Mouse (Mus musculus): ENCODE data around the gene Dnase1l1. TPM values are rescaled to one million over a fixed set of nuclear protein-coding genes. Genes with fewer than 3 reads are reported as not detected.

Dnase1l1 gene
- polyA plus RNA-seq (2014; fragmentation: Nextera tagmentation; extraction: Ambion mirVana), result 10.1 and 10.6 TPM in 2 replicates

- Histone ChIP-seq H3K4me2 (ENCODE audit: low read length) (peak within 1 kb of the TSS; percentile 64), H3K4me1 (replicated peaks; ENCODE audit: control insufficient read depth, insufficient read depth, low read length) (0 out of 2 replicates have a peak, but pooled peaks cover 5% of the 10 kb centered on the region), H3K4me3 (ENCODE audit: low read depth, low read length) (peak within 1 kb of the TSS; percentile 53), H3K27ac (ENCODE audit: low read depth) (peak within 1 kb of the TSS; percentile 67), H3K27me3 (replicated peaks; ENCODE audit: control insufficient read depth, insufficient read depth, low read length) (no peaks in the 10 kb centered on the region), H3K9me3 (ENCODE audit: control insufficient read depth, low read length) (no peaks in the 10 kb centered on the region), H3K36me3 (ENCODE audit: control insufficient read depth, insufficient read depth, low read length) (peaks cover 4% of the 10 kb centered on the region), H3K9ac (ENCODE audit: low read length) (peak within 1 kb of the TSS; percentile 59)
- WGBS, result 18% methylated on average over 16 of the region's 16 CpGs
- peak; percentile 92 for ATAC-seq (replicated peaks; ENCODE audit: low FRiP score, low TSS enrichment, low read depth)
- DNase-seq (ENCODE audit: low spot score), result peak; percentile 74
Measured at GRCm38 (mm10) chrX:74281732-74282394, at the start of gene Dnase1l1, which contains the start of gene Taz. Dnase1l1 (minus strand) TSS chrX:74282337. Taz (plus strand) TSS chrX:74281912.

- 42% methylated on average over 2 of the region's 2 CpGs for WGBS
- no peaks in the 10 kb centered on the region for H3K27me3 ChIP-seq (replicated peaks; ENCODE audit: control insufficient read depth, insufficient read depth, low read length)
- no peaks in the 10 kb centered on the region for H3K36me3 ChIP-seq (ENCODE audit: control insufficient read depth, insufficient read depth, low read length)
- H3K4me2 ChIP-seq (ENCODE audit: low read length), result peak overlapping the region; percentile 62
- H3K9ac ChIP-seq (ENCODE audit: low read length), result no peak overlapping the region
- no peak overlapping the region for H3K27ac ChIP-seq (ENCODE audit: low read depth)
- H3K4me3 ChIP-seq (ENCODE audit: low read depth, low read length), result 0 out of 2 replicates have a peak overlapping the region, but pooled peaks have one; percentile 49
- H3K4me1 ChIP-seq (replicated peaks; ENCODE audit: control insufficient read depth, insufficient read depth, low read length), result peaks cover 10% of the 10 kb centered on the region; the same call in 1 of the 2 replicates
- no peak for ATAC-seq (replicated peaks; ENCODE audit: low FRiP score, low TSS enrichment, low read depth)
- no peaks in the 10 kb centered on the region for H3K9me3 ChIP-seq (ENCODE audit: control insufficient read depth, low read length)
- peak; percentile 54 for DNase-seq (ENCODE audit: low spot score)
Measured at GRCm38 (mm10) chrX:74330166-74330930, 48.2 kb upstream of the Dnase1l1 start.

- H3K27ac ChIP-seq (ENCODE audit: low read depth), result no peak overlapping the region
- WGBS, result 23% methylated on average over 9 of the region's 10 CpGs
- no peak for DNase-seq (ENCODE audit: low spot score)
- peak; percentile 4; the same call in 1 of the 2 replicates for ATAC-seq (replicated peaks; ENCODE audit: low FRiP score, low TSS enrichment, low read depth)
- H3K9ac ChIP-seq (ENCODE audit: low read length), result peak overlapping the region; percentile 61
- H3K4me2 ChIP-seq (ENCODE audit: low read length), result peak overlapping the region; percentile 62
- H3K4me1 ChIP-seq (replicated peaks; ENCODE audit: control insufficient read depth, insufficient read depth, low read length), result peaks cover 10% of the 10 kb centered on the region; the same call in 1 of the 2 replicates
- H3K36me3 ChIP-seq (ENCODE audit: control insufficient read depth, insufficient read depth, low read length), result no peaks in the 10 kb centered on the region
- H3K4me3 ChIP-seq (ENCODE audit: low read depth, low read length), result peak overlapping the region; percentile 49
- no peaks in the 10 kb centered on the region for H3K27me3 ChIP-seq (replicated peaks; ENCODE audit: control insufficient read depth, insufficient read depth, low read length)
- no peaks in the 10 kb centered on the region for H3K9me3 ChIP-seq (ENCODE audit: control insufficient read depth, low read length)
Measured at GRCm38 (mm10) chrX:74329215-74329671, 47.1 kb upstream of the Dnase1l1 start.

GRCm38 (mm10) chrX:74328725-74329161 lies 46.6 kb upstream of the Dnase1l1 start, which contains the start of gene Plxna3:
Plxna3 (plus strand) TSS chrX:74329066.
- ATAC-seq (replicated peaks; ENCODE audit: low FRiP score, low TSS enrichment, low read depth) (peak; percentile 95), DNase-seq (ENCODE audit: low spot score) (peak; percentile 86)

DNA sequence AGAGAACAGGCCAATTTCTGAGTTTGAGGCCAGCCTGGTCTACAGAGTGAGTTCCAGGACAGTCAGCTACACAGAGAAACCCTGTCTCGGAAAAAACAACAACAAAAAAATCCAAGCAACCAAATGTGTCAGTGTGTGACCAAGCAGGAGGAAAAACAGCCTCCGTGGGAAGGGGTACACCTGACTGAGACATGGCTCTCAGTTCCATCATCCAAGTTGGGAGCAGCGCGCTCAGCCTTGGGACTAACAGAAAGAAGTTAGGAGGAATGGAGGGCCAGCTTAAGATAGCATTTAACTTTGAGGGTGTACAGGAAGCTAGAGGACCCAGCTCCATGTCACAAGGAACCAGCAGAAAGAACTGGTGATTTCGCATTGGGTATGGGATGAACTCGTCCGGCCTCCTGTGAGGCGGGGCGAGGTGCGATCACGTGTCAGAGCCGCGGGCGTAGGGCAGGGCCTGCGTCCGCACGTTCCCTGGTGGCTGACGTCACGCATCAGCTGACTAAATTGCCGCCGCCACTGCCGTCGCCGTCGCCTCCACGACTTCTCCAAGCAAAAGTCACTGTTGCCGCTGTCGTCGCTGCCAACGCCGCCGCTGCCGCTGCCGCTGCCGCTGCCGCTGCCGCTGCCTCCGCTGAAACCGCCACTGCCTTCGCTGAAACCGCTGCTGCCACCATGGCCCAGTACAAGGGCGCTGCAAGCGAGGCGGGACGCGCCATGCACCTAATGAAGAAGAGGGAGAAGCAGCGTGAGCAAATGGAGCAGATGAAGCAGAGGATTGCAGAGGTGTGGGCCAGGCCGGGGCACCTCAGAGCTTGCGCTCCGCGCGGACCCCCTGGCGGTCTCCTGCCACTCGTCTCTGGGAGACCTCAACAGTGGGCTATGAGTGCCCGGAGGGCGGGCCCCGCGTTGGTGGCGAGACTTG lies 30.7 kb upstream of the Dnase1l1 start, which contains the start of gene Fam50a:
Gene Fam50a (plus strand): TSS at position 494 of the 925 bp plus-strand sequence.
- DNase-seq (ENCODE audit: low spot score), result peak; percentile 83
- H3K4me3 ChIP-seq (ENCODE audit: low read depth, low read length), result peak within 1 kb of the TSS; percentile 55
- peak within 1 kb of the TSS; percentile 57 for H3K4me2 ChIP-seq (ENCODE audit: low read length)
- no peaks in the 10 kb centered on the region; the same call in 1 of the 2 replicates for H3K4me1 ChIP-seq (replicated peaks; ENCODE audit: control insufficient read depth, insufficient read depth, low read length)
- peak within 1 kb of the TSS; percentile 53 for H3K9ac ChIP-seq (ENCODE audit: low read length)
- WGBS, result 11% methylated on average over 57 of the region's 59 CpGs
- ATAC-seq (replicated peaks; ENCODE audit: low FRiP score, low TSS enrichment, low read depth), result peak; percentile 95
- peak within 1 kb of the TSS; percentile 51; the same call in 1 of the 2 replicates for H3K27ac ChIP-seq (ENCODE audit: low read depth)
- peaks cover 39% of the 10 kb centered on the region for H3K36me3 ChIP-seq (ENCODE audit: control insufficient read depth, insufficient read depth, low read length)
- H3K27me3 ChIP-seq (replicated peaks; ENCODE audit: control insufficient read depth, insufficient read depth, low read length), result no peaks in the 10 kb centered on the region
- H3K9me3 ChIP-seq (ENCODE audit: control insufficient read depth, low read length), result no peaks in the 10 kb centered on the region

More at GRCm38 (mm10) chrX:74328725-74329161, 46.6 kb upstream of the Dnase1l1 start, which contains the start of gene Plxna3:
- H3K27me3 ChIP-seq (replicated peaks; ENCODE audit: control insufficient read depth, insufficient read depth, low read length), result no peaks in the 10 kb centered on the region
- no peaks in the 10 kb centered on the region for H3K9me3 ChIP-seq (ENCODE audit: control insufficient read depth, low read length)
- peak within 1 kb of the TSS; percentile 62 for H3K4me2 ChIP-seq (ENCODE audit: low read length)
- peak within 1 kb of the TSS; percentile 71; the same call in 1 of the 2 replicates for H3K27ac ChIP-seq (ENCODE audit: low read depth)
- no peaks in the 10 kb centered on the region for H3K36me3 ChIP-seq (ENCODE audit: control insufficient read depth, insufficient read depth, low read length)
- peak within 1 kb of the TSS; percentile 49 for H3K4me3 ChIP-seq (ENCODE audit: low read depth, low read length)
- peak within 1 kb of the TSS; percentile 61 for H3K9ac ChIP-seq (ENCODE audit: low read length)
- 11% methylated on average over 28 of the region's 30 CpGs for WGBS
- peaks cover 10% of the 10 kb centered on the region; the same call in 1 of the 2 replicates for H3K4me1 ChIP-seq (replicated peaks; ENCODE audit: control insufficient read depth, insufficient read depth, low read length)

DNA sequence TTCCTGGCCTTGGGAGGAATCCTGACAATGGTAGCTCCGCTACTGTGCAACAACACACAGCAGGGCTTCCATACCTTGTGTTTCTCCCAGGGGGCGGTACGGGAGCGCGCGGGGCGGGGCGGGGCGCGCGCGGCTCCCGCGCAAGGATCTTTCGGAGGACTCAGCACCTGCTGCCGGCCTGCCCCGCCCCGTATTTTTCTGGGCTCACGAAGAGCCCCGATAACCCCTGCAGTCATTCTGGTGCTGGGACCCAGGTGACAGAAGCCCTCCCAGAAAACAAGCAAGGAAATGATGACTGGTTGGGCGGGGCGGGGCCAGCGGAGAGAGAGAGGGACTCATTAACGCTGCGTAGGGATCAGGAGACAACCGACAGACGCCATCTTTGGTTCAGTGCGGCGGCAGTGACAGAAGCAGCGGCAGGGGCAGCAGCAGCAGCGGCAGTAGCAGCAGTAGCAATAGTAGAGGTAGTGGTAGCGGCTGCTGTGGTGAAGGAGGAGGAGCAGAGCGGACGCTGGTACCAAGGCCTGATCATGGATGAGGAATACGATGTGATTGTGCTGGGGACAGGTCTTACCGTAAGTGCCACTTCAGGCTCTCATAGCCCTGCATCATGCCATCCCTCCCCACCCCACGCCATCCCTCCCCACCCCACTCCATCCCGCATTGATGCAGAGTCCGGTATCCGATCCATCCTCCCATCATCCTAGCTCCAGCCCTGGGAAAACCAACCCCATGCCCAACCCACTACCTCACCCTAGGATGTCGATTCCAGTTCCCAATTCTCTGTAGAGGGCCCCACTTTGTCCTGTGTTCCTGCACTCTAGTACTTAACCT lies 22.9 kb upstream of the Dnase1l1 start, which contains the start of gene Gdi1:
Gene Gdi1 (plus strand): TSS at position 132 of the 834 bp plus-strand sequence.
- WGBS, result 9% methylated on average over 41 of the region's 41 CpGs

GRCm38 (mm10) chrX:74299721-74300120 lies 17.6 kb upstream of the Dnase1l1 start:
- H3K4me2 ChIP-seq (ENCODE audit: low read length), result no peak overlapping the region
- no peaks in the 10 kb centered on the region for H3K4me1 ChIP-seq (replicated peaks; ENCODE audit: control insufficient read depth, insufficient read depth, low read length)
- H3K4me3 ChIP-seq (ENCODE audit: low read depth, low read length), result no peak overlapping the region
- ATAC-seq (replicated peaks; ENCODE audit: low FRiP score, low TSS enrichment, low read depth), result no peak
- H3K36me3 ChIP-seq (ENCODE audit: control insufficient read depth, insufficient read depth, low read length), result peaks cover 24% of the 10 kb centered on the region; the same call in 1 of the 2 replicates
- 87% methylated on average over 3 of the region's 3 CpGs for WGBS
- no peaks in the 10 kb centered on the region for H3K9me3 ChIP-seq (ENCODE audit: control insufficient read depth, low read length)
- H3K9ac ChIP-seq (ENCODE audit: low read length), result no peak overlapping the region
- no peak for DNase-seq (ENCODE audit: low spot score)
- no peak overlapping the region for H3K27ac ChIP-seq (ENCODE audit: low read depth)
- no peaks in the 10 kb centered on the region for H3K27me3 ChIP-seq (replicated peaks; ENCODE audit: control insufficient read depth, insufficient read depth, low read length)

More for the DNA sequence above, 22.9 kb upstream of the Dnase1l1 start, which contains the start of gene Gdi1:
- H3K4me3 ChIP-seq (ENCODE audit: low read depth, low read length), result peak within 1 kb of the TSS; percentile 53
- H3K9ac ChIP-seq (ENCODE audit: low read length), result peak within 1 kb of the TSS; percentile 55
- ATAC-seq (replicated peaks; ENCODE audit: low FRiP score, low TSS enrichment, low read depth) (peak; percentile 91), DNase-seq (ENCODE audit: low spot score) (peak; percentile 92)
- H3K9me3 ChIP-seq (ENCODE audit: control insufficient read depth, low read length), result no peaks in the 10 kb centered on the region
- H3K27me3 ChIP-seq (replicated peaks; ENCODE audit: control insufficient read depth, insufficient read depth, low read length), result no peaks in the 10 kb centered on the region
- H3K4me2 ChIP-seq (ENCODE audit: low read length), result peak within 1 kb of the TSS; percentile 59
- peaks cover 5% of the 10 kb centered on the region; the same call in 1 of the 2 replicates for H3K4me1 ChIP-seq (replicated peaks; ENCODE audit: control insufficient read depth, insufficient read depth, low read length)
- H3K36me3 ChIP-seq (ENCODE audit: control insufficient read depth, insufficient read depth, low read length), result peaks cover 50% of the 10 kb centered on the region
- peak within 1 kb of the TSS; percentile 75; the same call in 1 of the 2 replicates for H3K27ac ChIP-seq (ENCODE audit: low read depth)

Measured in intestine, embryonic 14.5 days (tissue).